Mouse (Mus musculus) midbrain, embryonic 14.5 days (tissue): Measurements from ENCODE around the gene Ptrh2. TPM values are rescaled to one million over a fixed set of nuclear protein-coding genes. Genes with fewer than 3 reads are reported as not detected.

Experiments used
- ATAC-seq: fragments of 200-750 bp; cut with Nextera tagmentation; 2 replicates; pipeline ENCODE4 v1.8.0; 2017; ENCODE audit warnings: moderate number of reproducible peaks, moderate library complexity; ENCODE audit not compliant: low FRiP score, low TSS enrichment
- DNase-seq: peaks from one replicate; pipeline ENCODE4 v3.0.0-alpha.2; 2015
- H3K27ac ChIP-seq: fragments of 300-500 bp; sonication (generic); replicated peaks from 2 replicates; pipeline ENCODE4 v1.5.1; 2014; ENCODE audit warnings: mild to moderate bottlenecking, low read depth, low read length, moderate library complexity
- H3K27me3 ChIP-seq: fragments of 300-500 bp; sonication (generic); 2 replicates; pipeline ENCODE4 v1.6.1; 2014; ENCODE audit warnings: low read length, control low read depth, mixed read lengths; ENCODE audit not compliant: control insufficient read depth, insufficient read depth
- H3K36me3 ChIP-seq: fragments of 300-500 bp; sonication (generic); 2 replicates; pipeline ENCODE4 v1.6.1; 2014; ENCODE audit warnings: low read length, control low read depth; ENCODE audit not compliant: control insufficient read depth, insufficient read depth
- H3K4me1 ChIP-seq: fragments of 300-500 bp; sonication (generic); 2 replicates; pipeline ENCODE4 v1.6.1; 2014; ENCODE audit warnings: mild to moderate bottlenecking, antibody characterized with exemption, low read length, control low read depth; ENCODE audit not compliant: control insufficient read depth, insufficient read depth
- H3K4me2 ChIP-seq: fragments of 300-500 bp; sonication (generic); 2 replicates; pipeline ENCODE4 v1.6.1; 2014; ENCODE audit warnings: mild to moderate bottlenecking, low read length, moderate library complexity
- H3K4me3 ChIP-seq: fragments of 300-500 bp; sonication (generic); replicated peaks from 2 replicates; pipeline ENCODE4 v1.5.1; 2014; ENCODE audit warnings: low read depth, low read length
- H3K9ac ChIP-seq: fragments of 300-500 bp; sonication (generic); replicated peaks from 2 replicates; pipeline ENCODE4 v1.6.1; 2014; ENCODE audit warnings: mild to moderate bottlenecking, low read length, moderate library complexity
- H3K9me3 ChIP-seq: fragments of 300-500 bp; sonication (generic); 2 replicates; pipeline ENCODE4 v1.6.1; 2016; ENCODE audit warnings: low read length, control low read depth, mixed read lengths; ENCODE audit not compliant: control insufficient read depth
- WGBS: fragments of 180-500 bp; shearing (Covaris S2); extraction: QIAGEN DNeasy Blood & Tissue Kit; methylation state at CpG from one replicate; pipeline ENCODE4 v1.1.7; 2014; 5-methylcytosine and 5-hydroxymethylcytosine counted together
- polyA plus RNA-seq: library from polyadenylated mRNA; unstranded; fragments of >200 nt; fragmentation: Nextera tagmentation; extraction: Ambion mirVana; gene quantifications from 2 replicates; pipeline ENCODE4 v1.2.1, GENCODE M21; 2014

Ptrh2 gene
- polyA plus RNA-seq, 1 experiment from 2014 or later: 34.9 TPM

DNA sequence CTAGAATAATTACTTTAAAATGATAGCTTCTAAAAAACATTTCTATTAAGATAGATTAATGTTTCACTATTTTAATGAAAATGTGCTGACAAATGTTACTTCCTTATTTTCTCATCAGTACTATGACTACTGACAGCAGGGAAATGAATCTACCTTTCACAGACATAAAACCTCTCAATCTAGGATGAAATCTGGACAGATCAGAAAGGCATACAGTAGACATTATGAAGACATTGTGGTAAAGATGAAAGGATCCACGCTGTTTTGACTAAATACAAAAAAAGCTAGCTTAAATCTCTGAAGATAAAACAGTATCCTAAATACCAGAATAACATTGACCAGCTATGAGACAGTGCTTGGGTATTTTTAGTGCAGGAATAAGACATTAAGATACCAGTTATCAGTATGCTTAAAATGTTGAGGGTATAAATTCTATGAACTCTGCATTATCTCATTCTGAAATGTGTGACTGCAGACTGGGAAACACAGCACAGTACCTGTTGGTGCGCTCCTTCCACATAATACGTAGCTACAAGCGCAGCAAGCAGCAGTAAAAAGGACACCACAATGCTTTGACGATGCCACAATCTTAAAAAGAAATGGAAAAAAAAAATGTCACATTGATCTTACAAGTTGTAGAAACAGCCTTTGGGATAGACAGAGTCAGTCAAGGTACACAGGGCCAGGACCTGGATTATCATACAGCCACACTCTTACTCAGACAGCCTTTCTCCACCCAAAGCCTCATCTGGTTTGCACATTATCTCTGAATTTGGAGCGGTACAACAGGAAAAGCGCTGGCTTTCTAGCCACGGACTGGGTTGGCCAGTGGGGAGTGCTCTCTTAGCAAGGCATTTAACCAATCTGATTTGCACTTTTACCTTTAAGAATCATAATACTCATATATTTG, 20.5 kb upstream of the Ptrh2 start:
- peaks cover 61% of the 10 kb centered on the region for H3K36me3 ChIP-seq
- no peaks in the 10 kb centered on the region for H3K9me3 ChIP-seq
- H3K9ac ChIP-seq: no peak overlapping the region
- no peak overlapping the region for H3K4me3 ChIP-seq
- H3K4me1 ChIP-seq: no peaks in the 10 kb centered on the region
- no peak overlapping the region for H3K27ac ChIP-seq
- H3K4me2 ChIP-seq: no peak overlapping the region
- H3K27me3 ChIP-seq: no peaks in the 10 kb centered on the region
- DNase-seq (no peak), ATAC-seq (no peak)
- WGBS: 93% methylated on average over 8 of the region's 8 CpGs

DNA sequence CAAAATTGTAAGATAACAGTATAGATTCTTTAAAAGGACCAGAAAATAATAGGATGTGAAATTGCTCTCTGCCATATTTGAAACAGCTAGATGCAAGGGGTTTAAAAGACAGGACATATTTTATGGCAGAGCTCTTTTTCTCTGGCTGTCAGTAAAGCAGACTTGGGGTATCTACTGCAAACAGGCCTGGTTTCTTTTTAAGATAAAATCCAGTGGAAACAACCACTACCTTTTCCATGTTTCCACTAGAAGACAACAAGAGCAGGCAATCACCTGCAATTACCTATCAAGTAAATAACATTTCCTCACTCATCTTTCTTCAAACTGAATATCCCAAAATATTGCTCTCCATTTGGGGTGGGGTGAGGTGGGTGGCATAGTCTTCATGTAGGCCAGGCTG, 19.8 kb upstream of the Ptrh2 start:
- no peak overlapping the region for H3K4me3 ChIP-seq
- H3K4me2 ChIP-seq: no peak overlapping the region
- peaks cover 55% of the 10 kb centered on the region for H3K36me3 ChIP-seq
- H3K4me1 ChIP-seq: no peaks in the 10 kb centered on the region
- no peaks in the 10 kb centered on the region for H3K27me3 ChIP-seq
- H3K27ac ChIP-seq: no peak overlapping the region
- ATAC-seq (no peak), DNase-seq (no peak)
- no peak overlapping the region for H3K9ac ChIP-seq
- H3K9me3 ChIP-seq: no peaks in the 10 kb centered on the region

DNA sequence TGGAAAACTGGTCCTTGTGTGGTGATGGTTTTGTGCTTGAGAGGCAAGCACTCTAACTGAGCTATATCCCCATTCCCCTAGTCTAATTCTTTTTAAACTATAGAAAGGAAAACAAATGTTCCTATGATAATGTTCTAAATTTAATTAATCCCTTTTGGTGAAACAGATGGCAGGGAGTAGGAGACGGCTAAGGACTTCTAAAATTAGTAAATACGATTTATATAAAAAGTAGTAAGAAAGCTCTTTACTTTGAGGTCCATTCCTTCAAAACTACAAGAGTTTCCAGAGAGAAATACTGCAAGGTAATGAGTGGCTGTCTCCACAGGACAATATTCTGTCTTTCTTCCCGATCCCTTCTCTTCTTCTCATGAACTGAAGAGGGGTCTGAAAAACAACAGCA, 19.4 kb upstream of the Ptrh2 start:
- no peak for ATAC-seq
- Histone ChIP-seq H3K27ac (no peak overlapping the region), H3K4me2 (no peak overlapping the region), H3K4me3 (no peak overlapping the region), H3K9ac (no peak overlapping the region), H3K36me3 (peaks cover 51% of the 10 kb centered on the region), H3K27me3 (no peaks in the 10 kb centered on the region), H3K4me1 (no peaks in the 10 kb centered on the region), H3K9me3 (no peaks in the 10 kb centered on the region)
- 95% methylated on average over 3 of the region's 3 CpGs for WGBS
- DNase-seq: no peak

DNA sequence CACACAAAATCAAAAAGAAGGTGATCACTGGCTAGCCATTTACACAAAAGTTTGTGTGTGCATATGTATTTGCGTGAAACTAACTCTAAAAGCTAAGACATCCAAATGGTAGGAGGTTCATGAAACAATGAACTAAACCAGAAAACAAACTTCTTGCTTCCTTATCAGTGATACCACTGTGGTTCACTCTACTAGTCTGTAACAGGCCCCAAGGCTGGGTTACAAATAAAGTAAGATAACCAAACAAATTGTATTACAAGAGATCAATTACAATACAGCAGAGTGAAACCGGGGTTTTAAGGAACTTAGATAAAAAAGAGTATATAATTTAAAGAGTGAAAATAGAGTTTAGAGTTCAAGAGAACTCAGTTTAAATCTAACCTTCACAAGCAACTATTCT, 16.2 kb upstream of the Ptrh2 start:
- Histone ChIP-seq H3K27me3 (no peaks in the 10 kb centered on the region), H3K9me3 (no peaks in the 10 kb centered on the region), H3K4me2 (no peak overlapping the region), H3K4me1 (no peaks in the 10 kb centered on the region), H3K27ac (no peak overlapping the region), H3K4me3 (no peak overlapping the region), H3K9ac (no peak overlapping the region), H3K36me3 (peaks cover 28% of the 10 kb centered on the region)
- WGBS: 97% methylated on average over 2 of the region's 2 CpGs
- ATAC-seq (no peak), DNase-seq (no peak)

DNA sequence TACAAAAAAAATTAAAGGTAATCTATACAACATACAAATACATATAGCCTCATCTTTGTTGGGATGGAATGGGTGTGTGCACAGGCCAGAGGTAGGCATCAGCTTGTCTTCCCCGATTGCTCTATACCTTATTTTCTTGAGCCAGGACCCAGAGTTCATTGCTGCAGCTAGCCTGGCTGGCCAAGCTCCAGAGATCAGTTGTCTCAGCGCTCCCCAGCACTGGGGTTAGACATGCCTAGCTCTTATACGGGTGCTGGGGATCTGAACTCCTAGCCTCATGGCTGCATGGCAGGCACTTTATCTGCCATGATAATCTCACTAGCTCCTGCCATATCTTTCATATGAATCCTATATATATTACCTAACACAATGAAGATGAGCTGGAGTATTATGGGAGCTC, 15.6 kb upstream of the Ptrh2 start:
- H3K9me3 ChIP-seq: no peaks in the 10 kb centered on the region
- H3K9ac ChIP-seq: no peak overlapping the region
- no peak overlapping the region for H3K27ac ChIP-seq
- 93% methylated on average over 3 of the region's 3 CpGs for WGBS
- no peak overlapping the region for H3K4me3 ChIP-seq
- ATAC-seq (no peak), DNase-seq (no peak)
- peaks cover 23% of the 10 kb centered on the region for H3K36me3 ChIP-seq
- H3K27me3 ChIP-seq: no peaks in the 10 kb centered on the region
- no peaks in the 10 kb centered on the region for H3K4me1 ChIP-seq
- no peak overlapping the region for H3K4me2 ChIP-seq

DNA sequence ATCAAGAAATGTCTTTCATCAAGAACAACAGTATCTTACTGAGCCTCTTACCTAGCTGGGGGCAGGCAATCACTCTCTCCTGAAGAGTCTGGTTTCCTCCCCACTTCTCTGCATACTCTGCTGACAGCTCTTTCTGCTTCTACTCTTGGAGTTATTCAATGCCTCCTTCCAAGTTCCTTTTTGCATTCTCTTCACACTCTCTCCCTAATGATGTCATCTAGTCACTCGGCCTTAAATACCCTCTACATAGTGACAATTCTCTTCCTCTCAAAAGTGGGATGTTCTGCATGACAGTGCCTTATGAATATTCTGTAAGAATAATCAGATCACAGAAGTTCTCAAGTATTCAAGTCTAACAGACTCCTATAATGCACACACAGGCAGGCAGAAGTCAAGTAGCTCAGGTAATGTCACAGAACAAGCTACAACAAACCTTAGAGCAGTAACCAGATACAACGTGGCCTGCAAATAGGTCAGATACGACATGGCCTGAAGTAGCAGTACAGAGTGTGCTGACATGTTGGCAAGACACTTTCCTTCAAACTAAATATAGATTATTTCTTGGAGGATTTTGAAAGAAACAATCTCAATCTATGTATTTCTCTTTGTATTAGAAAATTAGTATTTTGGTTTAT, 12.6 kb upstream of the Ptrh2 start:
- no peak for ATAC-seq
- Histone ChIP-seq H3K36me3 (no peaks in the 10 kb centered on the region), H3K27me3 (no peaks in the 10 kb centered on the region), H3K9ac (no peak overlapping the region), H3K27ac (no peak overlapping the region), H3K4me2 (no peak overlapping the region), H3K9me3 (no peaks in the 10 kb centered on the region), H3K4me1 (no peaks in the 10 kb centered on the region), H3K4me3 (no peak overlapping the region)
- 64% methylated on average over 3 of the region's 3 CpGs for WGBS
- no peak for DNase-seq

DNA sequence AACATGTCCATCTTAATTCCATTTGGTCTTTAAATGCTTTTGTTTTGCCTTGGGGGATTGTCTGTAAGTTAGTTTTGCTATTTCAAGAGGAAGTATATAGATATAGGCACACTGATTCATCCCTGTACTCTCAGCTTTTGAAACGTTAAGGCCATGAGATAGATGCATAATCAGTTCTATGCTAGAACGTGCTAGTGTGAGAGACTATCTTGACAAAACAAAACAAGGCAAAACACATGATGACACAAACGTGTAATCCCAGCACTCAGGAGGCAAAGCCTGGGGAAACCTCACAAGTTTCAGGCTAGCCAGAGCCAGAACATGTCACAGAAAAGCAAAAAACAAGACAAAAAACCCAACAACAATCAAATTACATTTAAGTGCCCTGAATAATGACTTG, 11.0 kb upstream of the Ptrh2 start:
- Histone ChIP-seq H3K9ac (no peak overlapping the region), H3K4me2 (no peak overlapping the region), H3K4me1 (no peaks in the 10 kb centered on the region), H3K36me3 (no peaks in the 10 kb centered on the region), H3K4me3 (no peak overlapping the region), H3K27me3 (no peaks in the 10 kb centered on the region), H3K27ac (no peak overlapping the region), H3K9me3 (no peaks in the 10 kb centered on the region)
- WGBS: 81% methylated on average over 3 of the region's 3 CpGs
- no peak for ATAC-seq
- no peak for DNase-seq

DNA sequence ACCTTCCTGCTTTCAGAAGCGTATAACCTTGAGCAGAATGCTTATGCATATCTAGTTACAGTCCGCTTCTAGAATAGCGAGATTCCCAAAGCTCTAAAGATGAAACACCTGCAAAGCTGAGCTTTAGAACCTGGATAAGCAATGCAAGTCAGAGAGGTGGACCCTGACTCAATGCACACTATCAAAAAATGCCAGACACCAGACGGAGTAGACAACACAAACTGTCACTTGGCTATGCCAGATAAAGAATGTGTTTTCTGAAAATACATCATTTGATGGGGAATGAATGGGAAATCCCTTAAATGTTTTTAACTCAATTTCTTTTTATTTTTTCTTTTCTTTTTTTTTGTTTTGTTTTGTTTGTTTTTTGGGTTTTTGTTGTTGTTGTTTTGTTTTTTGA, 8.3 kb upstream of the Ptrh2 start:
- no peaks in the 10 kb centered on the region for H3K4me1 ChIP-seq
- no peaks in the 10 kb centered on the region for H3K36me3 ChIP-seq
- no peak overlapping the region for H3K4me2 ChIP-seq
- H3K27ac ChIP-seq: no peak overlapping the region
- ATAC-seq: no peak
- no peaks in the 10 kb centered on the region for H3K27me3 ChIP-seq
- no peak overlapping the region for H3K4me3 ChIP-seq
- DNase-seq: no peak
- no peak overlapping the region for H3K9ac ChIP-seq
- WGBS: 96% methylated on average over 4 of the region's 4 CpGs
- no peaks in the 10 kb centered on the region for H3K9me3 ChIP-seq

DNA sequence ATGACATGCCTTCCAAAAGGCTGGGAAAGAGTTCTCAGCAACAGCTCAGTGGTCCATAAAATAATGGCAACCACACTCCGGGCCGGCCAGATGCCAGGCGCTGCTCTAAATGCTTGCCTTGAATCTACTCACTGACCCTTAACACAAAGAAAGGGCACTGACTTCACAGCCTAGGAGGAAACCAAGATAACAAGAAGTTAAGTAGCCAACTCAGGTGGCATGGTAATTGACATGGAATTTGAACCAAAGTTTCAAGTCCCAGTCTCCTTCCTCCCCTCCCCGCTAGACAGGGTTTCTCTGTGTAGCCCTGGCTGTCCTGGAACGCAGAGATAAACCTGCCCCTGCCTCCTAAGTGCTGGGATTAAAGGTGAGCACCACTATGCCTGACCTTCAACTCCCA, 4.8 kb upstream of the Ptrh2 start:
- Histone ChIP-seq H3K27me3 (no peaks in the 10 kb centered on the region), H3K9ac (no peak overlapping the region), H3K9me3 (no peaks in the 10 kb centered on the region), H3K4me1 (peaks cover 9% of the 10 kb centered on the region), H3K27ac (no peak overlapping the region), H3K4me3 (no peak overlapping the region), H3K36me3 (no peaks in the 10 kb centered on the region), H3K4me2 (no peak overlapping the region)
- ATAC-seq: no peak
- DNase-seq: no peak
- WGBS: 26% methylated on average over 5 of the region's 5 CpGs
